Mouse (Mus musculus) liver, postnatal 0 days (tissue): Measurements from ENCODE around the gene Asic4.

Experiments
- CTCF ChIP-seq: sonication (generic); IDR thresholded peaks from 2 replicates; pipeline ENCODE4 v1.5.1; 2016; ENCODE audit warnings: antibody characterized with exemption, low read depth
- EP300 ChIP-seq: IDR thresholded peaks from 2 replicates; pipeline ENCODE4 v1.6.1; 2016; ENCODE audit warnings: antibody characterized with exemption, low read depth, mild to moderate bottlenecking

DNA sequence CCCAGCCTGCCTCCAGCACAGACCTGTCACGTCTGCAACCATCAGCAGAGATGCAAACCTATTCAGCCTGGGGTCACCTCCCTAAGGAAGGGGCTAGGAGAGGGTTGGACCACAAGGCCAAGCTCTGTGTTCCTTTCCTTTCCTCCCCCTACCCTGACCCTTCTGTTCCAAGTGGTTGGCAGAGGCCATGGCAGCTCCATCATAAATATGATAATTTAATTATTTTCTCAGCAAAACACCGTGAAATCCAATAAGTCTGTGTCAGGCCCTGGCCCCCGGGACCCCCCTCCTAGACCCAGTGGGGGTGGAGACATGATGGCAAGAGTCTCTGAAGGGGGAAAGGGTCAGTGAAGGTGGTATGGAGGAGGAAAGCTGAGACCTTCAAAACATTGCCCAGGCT, 6.0 kb upstream of the Asic4 start:
- TF ChIP-seq CTCF (no peak), EP300 (no peak)
